Mouse (Mus musculus): ENCODE measurements around the gene Nek5.
A peak's percentile ranks its signal among the peaks of the same experiment; 100 is the strongest.
"Not testable (repeated sequence)": the region's sequence is repeated elsewhere in the genome, so short reads cannot be mapped to it uniquely, and the experiment has no call there.

The Nek5 gene

DNA sequence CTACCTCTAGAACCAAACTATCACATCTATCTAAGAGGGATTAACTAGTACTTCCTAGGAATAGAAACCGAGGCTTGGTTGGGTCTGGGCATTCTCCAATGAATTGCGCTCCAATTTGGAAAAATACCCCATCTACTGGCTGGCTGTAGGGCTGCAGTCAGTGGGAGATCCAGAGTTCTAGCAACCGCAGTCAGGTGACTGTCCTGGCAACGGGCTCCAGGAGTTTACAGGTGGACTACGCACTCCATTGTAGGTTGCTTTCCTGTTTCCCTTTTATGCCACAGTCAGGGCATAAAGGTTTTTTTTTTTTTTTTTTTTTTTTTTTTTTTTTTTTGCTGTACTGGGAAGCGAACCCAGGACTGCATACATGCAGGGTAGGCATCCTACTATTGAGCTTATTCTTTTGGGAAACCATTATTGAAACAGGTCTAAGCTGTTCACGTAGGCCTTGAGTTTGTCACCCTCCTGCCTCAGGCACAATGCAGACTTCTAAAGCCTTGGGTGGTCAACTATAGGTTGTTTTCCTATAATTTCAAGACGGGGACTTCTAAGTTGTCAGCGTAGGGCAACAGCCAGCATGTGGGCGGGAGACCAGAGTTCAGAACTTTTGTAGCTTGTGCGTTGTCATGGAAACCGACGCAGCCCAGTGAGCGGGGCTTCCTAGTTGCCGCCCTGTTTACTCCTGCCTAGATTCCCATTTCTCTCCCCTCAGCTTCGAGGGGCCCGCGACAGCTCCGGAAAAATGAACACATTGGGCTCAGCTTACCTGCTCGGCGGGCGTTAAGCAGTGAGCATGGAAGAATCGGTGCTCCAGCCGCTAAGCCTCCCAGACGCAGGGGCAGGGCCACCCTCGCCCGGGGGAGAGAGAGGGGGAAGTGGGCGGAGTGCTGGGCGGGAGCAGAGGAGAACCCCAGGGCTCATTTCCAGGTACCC lies at the start of gene Nek5:
TSS of gene Nek5 (minus strand) at position 834 of the 933 bp plus-strand sequence.
- DNase-seq (ENCODE audit: extremely low spot score, low spot score), result peak; percentile 62

DNA sequence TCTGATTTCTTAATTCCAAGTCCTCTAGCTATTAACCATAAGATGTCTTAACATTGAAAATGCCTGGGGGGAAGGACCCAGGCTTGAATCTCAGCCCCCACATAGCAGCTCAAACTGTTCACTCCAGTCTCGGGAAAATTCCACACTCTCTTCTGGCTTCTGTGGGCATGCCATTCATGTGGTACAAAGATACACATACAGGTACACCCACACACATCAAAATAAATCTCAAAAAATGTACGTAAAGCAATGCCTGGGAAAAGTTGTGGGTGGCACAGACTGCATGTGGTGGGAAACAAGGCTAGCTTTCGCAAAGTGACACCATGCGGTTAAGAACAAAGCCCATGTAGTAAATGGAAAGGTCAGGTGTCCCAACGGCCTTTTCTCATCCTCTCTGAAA lies 44.3 kb upstream of the Nek5 start:
- DNase-seq (ENCODE audit: extremely low spot score, low spot score), result no peak

DNA sequence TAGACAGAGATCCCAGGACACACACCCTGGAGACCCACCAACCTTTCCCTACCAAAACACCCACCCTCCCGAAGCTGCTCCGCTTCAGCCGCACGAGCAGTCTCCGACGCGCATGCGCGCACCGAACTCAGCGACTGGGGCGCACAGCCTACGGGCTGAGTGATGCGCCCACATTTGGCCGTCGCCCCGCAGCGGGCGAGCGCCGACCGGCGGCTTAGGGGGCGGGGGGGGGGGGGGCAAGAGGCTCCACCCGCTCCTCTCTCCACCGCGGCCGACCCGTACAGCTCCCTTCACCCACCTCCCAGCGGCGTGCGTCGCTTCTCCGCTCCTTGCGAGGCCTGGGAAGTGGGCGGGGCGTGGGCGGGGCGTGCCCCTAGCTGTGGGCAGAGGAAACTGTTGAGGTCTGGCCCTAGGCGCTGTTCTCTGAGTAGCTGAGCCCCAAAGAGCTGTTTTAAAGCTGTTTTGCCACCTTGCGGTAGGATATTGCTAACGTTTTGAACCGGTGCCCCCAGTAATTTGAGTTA lies 41.3 kb upstream of the Nek5 start, which contains the start of gene Nek3:
TSS of gene Nek3 (minus strand) at position 356 of the 524 bp plus-strand sequence.
- peak; percentile 96 for DNase-seq (ENCODE audit: extremely low spot score, low spot score)

DNA sequence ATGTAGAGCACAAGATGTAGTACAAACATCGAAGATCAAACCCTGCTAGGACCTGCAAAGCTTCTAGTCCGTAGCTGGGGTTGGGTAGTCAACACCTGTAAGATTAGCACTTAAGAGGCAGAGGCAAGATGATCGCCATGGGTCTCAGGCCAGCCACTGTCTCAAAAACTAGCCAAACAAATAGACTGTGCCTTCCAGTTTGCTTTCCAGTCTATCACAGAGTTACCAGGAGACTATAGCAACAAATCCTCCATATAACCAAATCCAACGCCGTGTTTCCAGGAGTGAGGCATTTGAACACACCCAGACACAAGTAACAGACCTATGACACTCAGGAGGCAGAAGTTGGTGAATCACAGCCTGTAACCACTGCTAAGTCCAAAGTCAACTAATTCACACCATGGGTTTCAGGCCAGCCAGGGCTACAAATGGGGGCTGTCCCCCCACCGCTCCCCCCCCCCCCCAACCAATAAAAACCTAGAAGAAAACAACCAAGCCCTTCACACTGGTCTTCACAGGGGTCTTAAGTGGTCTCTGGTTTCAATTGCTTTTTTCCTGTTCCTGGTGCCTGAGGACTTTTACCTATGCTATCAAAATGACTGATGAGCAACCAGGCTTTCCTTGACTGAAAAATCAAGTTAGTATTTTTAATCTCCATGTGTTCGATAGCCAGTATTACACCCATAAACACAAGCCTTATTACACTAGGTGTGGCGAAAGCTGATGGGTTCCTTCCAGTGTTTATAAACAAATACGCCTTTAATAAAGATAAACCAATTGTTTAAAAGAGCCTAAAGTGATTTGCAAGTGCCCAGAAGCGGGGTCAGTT lies 40.6 kb upstream of the Nek5 start:
- DNase-seq (ENCODE audit: extremely low spot score, low spot score), result no peak

DNA sequence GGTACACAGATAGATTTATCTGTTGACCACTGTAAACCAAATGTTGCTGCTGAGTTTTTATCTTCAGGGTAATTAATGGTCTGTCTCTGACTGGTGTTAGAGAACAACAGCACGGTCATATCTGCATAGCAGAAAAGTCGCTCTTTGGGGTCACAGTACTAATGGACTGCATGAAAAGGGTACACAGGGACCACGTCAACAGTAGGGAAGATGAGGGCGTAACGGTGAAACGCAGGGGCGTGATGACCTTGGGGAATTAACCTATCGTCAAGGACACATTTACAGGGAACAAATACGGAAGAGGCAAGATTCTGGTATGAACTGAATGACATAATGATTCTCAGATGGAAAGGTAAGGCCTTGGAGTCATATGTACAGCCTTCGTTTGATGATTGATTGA lies 39.6 kb upstream of the Nek5 start:
- no peak for DNase-seq (ENCODE audit: extremely low spot score, low spot score)

DNA sequence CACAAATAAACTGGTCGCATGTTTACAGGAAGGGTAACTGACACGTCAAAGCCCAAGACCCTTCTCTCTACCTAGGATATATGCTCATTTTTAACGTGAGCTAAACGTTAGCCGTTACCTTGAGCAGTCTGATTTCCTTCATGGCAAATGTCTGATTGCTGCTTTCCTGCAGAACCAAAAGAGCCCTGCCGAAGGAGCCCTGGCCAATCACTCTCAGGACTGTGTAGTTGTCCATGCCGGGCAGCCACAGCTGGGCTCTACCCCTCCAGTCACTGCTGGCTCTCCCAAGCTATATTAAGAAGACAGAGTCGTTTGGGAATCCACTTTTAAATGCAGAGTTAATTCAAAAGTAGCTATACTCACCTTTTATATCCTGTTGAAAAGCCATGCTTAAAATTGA lies 37.4 kb upstream of the Nek5 start:
- no peak for DNase-seq (ENCODE audit: extremely low spot score, low spot score)

DNA sequence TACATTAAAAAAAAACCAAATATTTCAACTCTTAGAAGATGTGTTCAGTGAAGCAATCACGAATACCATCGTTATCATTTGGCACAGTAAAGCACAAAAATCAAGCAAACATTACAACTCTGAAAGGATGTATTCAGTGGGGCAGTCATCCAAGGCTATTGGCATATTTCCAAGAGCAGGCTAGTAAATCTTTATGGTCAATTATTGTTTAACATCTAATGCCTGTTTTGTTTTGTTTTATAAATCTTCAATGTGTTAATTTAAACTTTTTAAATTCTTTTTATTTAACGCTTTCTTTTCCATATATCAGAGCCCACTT lies 25.5 kb upstream of the Nek5 start:
- no peak for DNase-seq (ENCODE audit: extremely low spot score, low spot score)

DNA sequence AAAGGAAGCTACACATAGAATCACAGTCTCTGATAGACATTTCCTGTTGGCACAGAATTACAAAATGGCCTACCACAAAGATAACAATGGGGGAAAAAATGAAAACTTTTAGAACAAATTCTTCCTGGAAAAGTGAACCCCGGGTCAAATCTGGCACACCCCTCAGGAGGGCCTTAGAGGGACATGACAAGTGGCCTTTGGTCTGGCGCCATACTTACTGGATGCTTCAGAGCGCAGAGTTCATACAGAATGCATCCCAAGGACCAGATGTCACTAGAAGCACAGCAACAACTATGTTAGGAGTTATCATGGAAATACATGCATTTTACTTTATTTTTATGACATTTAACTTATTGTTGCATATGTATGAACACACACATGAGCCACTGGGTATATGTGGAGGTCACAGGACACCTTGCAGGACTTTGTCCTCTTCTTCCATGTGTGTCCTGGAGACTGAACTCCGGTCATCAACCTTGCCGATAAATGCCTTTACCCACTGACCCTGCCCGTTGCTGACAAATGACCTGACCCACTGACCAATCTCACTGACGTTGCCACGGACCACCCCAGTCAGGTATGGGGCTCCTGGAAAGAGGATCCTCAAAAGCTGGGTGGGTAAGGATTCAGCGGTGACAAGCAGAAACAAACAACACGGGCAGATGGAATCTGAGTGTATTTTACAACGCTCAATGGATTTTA lies 24.9 kb upstream of the Nek5 start:
- no peak for DNase-seq (ENCODE audit: extremely low spot score, low spot score)

DNA sequence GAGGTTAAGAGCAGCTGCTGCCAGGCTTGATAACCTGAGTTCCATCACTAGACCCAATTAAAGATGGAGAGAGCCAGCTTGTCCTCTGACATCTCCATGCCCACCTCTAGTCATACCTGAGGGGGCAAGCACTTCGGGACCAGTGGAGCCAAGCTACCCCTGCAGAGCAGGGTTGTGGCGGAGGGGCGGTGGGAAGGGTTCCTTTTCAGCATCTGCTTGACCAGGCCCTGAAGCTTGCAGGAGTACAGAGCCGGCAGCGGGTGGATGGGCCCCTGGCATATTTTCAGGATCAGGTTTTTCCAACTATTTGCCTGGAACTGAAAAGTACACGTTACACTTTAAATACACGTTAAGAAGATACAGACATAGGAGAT lies 23.5 kb upstream of the Nek5 start:
- DNase-seq (ENCODE audit: extremely low spot score, low spot score), result no peak

DNA sequence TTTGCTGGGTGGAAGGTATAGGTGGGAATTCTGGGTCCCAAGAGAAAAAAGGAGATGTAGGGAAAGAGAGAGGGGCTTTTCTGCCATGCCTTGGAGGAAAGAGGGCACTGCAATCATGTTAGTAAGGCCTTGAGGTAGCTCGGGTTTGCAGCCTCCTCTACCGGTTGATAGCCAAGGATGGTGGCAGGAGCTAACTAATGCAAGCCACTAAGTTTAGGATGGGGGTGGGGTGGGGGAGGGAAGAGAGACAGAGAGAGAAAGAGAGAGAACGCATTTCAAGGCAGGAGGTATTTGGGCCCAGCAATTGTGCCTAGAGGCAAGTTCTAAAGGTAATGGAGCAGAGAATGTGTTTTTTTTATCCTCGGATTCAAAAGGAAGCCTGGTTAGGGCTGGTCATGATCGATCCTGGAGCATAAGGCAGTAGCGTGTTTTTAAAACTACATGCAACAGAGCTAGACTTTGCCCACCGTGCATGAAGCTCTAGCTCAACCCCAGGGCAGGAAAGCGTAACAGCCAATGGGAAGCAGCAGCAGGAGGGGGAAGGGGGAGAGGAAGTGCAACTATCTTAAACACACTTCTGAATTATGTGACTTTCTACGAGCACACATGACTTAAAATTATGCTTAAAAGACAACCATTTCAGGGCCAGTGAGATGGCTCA lies 23.0 kb upstream of the Nek5 start:
- no peak for DNase-seq (ENCODE audit: extremely low spot score, low spot score)

DNA sequence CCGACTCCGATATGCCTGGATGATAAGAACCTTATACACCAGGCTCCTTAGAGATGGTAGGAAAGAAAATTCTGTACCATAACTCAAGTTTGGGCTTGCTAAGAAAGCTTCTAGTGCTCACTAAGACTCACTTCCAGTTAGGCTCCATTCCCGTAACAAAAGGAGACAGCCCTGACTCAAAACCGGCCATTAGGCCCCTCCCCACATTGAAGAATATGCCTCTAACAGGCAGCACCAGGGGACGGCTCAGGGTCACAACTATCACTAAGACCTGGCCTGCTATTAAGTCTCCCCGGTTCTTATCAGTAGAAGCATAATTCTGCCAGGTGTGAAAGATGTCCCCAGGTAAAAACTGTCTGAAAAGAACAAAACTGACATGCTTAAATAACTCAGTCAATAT lies 21.0 kb upstream of the Nek5 start:
- DNase-seq (ENCODE audit: extremely low spot score, low spot score), result no peak

DNA sequence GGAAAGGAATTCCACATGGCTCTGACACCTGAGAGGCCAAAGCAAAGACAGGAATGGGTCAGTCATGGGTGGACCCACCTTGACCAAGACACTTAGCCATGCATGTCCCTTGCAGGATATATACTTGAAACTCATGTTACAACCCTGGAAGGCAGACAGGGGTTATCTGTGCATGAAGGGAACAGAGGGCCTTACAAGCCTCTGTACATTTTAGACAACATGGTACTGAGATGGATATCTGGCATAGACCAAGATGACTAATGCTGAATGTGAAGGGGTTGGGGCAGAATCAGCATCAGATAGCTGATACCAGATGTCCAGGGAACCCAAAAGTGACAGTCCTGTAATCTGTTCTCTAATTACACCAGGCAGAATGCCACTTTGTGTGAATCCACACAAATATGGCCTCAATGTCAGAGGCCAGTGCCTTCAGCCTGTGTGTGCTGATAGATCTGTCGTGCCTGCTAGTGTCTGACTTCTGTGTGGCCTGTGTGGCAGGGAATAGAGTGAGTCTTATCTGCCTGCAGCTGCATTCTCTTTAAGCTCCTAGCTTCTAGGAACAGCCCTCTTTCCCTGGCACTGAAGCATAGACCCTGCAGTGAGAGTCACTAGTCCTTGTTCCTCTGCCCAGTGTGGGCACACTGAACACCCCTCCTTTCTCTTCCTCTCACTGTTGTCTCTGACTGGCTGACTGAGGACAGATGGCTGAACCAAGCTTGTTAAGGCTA lies 19.1 kb upstream of the Nek5 start:
- DNase-seq (ENCODE audit: extremely low spot score, low spot score), result no peak

DNA sequence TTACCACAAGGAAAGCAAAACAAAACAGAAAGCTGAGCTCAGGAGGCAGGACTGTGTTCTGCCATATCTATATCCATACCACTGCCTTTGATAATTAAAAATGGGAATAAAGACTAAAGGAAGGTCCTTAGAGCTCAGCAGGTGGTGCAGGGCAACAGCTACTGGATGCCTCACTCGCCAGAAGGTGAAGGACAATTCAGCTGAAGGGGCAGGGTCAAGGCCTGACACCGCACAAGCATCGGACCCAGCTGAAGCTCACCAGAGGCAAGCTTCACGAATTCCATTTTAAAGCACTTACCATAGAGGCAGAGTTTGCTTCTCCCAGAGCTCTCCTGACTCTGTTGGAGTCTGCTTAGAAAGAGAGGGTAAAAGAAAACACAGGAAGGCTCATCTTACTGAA lies 17.7 kb upstream of the Nek5 start:
- no peak for DNase-seq (ENCODE audit: extremely low spot score, low spot score)

DNA sequence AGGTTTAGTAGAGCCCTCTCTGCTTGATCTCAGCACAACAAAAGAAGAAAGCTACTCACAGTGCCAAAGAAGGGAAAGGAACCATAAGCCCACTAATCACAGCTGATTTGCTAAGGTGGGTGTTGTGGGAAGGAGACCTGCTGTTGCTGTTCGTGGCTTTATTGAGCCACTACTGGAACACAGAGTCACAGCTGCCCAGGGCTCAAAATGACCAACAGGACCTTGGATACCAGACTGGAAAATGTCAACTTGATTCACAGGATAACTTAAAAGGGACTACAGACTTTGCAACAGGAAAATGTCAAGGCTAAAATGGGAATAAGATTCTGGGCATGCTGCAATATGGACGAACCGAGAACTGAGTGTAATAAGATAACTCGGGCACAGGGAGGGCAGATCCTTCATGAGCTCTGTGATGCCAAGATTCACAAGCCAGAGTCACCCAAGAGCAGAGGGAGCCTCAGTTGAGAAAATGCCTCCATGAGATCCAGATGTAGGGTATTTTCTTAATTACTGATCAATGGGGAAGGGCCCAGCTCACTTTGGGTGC lies 17.1 kb upstream of the Nek5 start:
- no peak for DNase-seq (ENCODE audit: extremely low spot score, low spot score)

DNA sequence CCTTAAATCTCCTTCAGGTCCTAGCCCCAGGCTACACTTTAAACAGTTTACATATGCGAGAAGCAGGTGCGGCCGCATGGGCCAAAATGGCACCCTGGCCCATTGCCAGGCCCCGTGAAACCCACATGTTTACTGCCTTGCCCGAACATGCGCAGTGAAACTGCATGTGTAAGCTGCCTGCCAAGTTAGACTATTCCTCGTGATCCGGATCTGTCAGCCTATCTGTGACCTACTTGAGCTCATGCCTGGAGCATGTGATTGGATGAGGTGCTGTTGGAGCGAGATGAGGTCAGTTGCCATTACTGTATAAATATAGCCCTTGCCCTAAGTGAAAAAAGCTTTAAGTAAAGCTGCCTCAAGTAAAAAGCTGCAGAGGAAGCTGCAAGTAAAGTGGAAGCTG lies 11.6 kb upstream of the Nek5 start:
- not testable (repeated sequence) for DNase-seq (ENCODE audit: extremely low spot score, low spot score)

DNA sequence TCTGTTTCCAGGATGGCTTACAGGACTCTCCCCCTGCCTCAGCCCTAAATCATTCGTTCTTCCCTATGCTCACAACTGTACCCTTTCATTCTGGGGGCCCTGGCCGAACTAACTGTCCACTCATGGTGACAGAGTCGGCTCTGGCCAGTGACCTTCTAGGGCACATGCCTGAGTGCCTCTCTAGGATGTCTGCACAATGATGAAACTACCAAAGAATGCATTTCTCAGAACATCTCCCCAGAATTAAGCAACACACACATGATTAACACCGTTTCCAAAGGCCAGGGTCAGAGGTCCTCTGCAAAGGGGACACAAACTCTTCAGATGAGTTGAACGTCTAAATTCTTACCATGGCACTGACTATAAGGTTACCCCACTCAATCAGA lies 9.9 kb upstream of the Nek5 start:
- no peak for DNase-seq (ENCODE audit: extremely low spot score, low spot score)

DNA sequence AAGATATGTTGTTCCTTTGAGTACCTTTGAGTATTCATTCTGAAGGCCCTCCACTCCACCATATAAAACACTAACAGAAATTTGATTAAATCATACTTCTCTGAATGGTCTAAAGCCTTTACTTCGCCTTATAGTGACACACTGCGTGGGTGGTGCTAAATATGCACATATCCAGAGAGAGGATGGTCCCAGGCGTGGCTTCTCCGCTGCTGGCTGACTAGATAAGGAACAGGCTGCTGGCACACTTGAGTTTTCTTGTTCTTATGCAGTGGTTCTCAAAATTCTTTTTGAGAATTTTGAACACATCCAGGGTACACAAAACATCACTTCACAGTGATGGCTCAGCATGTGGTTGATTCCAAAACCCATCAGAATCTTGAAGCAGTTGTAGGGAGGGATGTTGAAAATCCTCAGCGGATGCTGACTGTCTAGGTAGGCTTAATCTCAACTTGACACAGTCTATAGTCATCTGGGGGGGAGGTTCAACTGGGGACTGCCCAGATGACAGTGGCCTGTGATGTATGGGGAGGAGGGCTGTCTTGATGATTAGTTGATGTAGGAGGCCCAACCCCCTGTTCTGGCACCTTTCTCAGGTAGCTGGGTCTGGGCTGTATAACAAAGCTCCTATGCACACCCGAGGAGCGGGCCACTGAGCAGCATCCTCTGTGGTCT lies 9.4 kb upstream of the Nek5 start:
- DNase-seq (ENCODE audit: extremely low spot score, low spot score), result no peak

DNA sequence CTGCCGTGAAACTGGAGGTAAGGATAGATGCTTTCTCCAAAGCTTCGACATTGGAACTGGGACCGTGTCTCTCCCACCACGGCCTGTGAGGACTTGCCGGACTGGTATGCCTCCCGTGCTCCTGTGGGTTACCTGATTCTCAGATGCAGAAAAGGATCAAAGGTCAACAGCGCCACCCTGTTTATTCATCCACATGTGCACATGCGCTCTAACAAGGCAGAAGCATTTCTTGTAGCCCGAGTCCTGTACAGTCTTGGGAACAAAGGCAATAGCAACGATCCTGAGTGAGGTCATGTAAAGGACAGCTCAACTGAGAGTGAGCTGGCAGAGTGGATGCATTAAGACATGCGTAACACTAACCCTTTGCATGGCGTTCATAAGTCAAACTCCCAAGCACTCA lies 7.2 kb upstream of the Nek5 start:
- DNase-seq (ENCODE audit: extremely low spot score, low spot score), result no peak

DNA sequence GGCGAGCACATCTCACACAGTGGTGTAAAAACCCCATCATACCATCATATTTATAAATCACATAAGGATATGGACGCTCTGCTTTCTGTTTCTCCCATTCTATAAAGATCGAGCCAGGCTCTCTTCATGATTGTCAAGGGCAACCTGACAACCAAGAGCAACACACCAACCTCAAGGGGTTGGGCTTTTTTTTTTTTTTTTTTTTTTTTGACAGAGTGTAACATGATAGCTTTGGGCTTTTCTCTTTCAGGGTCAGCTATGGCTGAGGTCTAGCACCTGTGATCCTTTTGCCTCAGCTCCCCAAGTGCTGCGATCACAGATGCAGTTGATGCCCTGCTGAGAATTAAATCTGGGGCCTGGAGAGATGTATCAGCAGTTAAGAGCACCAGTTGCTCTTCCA lies 17.8 kb downstream of the Nek5 start:
- DNase-seq (ENCODE audit: extremely low spot score, low spot score), result no peak

DNA sequence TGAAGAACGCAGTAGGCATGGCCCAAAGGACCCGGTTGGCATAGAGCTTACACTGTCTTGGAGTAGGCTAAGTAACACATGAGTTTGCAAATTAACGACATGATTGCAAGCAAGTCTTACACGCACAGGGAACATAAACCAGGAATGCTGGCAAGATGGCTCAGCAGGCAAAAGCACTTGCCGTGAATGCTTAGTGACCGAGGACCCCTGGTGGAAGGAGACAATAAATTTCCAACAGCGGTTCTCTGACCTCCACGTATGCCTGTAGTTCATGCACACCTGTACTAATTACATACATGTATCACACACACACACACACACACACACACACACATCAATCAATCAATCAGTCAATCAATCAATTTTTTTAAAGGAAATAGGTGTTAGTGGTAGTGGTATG lies 33.3 kb downstream of the Nek5 start:
- no peak for DNase-seq (ENCODE audit: extremely low spot score, low spot score)

Data from neural tube, embryonic 10.5 days (tissue).